In the genomic region with DNA sequence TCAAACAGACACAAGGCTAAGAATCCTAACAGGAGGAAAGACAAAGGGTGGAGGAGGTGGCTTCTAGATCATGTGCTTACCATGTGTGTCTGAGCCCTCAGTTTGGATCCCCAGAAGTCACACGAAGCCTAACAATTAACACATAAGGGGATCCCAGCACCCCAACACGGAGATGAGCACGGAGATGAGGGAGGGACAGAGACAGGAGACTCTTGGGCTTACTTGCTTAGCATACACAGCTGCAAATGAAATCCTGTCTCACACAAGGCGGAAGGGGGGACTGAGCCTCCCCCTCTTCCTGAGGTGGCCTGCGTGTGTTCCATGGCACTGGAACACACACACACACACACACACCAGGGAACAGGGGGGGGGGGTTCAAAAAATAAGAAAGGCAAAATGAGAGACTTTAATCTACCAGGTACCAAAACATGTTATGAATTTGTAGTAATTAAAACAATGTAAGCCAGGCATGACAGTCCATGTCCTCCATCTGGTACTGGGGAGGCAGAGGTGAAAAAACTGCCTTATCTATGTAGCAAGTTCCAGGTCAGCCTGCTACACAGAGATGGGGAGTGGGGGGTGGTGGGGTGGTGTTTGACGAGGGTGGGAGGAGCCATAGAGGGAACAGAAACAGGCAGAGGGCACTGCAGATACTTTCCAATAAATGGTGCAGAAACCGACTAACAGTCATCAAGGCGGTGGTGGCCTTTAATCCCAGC, we compare ENCODE assay signal across 12 mouse cellular contexts. TPM values are rescaled to one million over a fixed set of nuclear protein-coding genes. Genes with fewer than 3 reads are reported as not detected.
DNase-seq lines count a peak whose midpoint lies in the region; ATAC-seq and TF ChIP-seq lines count a peak whose summit lies in the region.
"Had no signal": no experiment of that assay in that cellular context is flagged by ENCODE, and none has a peak within 500 bp of the region (broad histone marks: within the 10 kb centered on the region; RNA-seq: fewer than 3 reads in every experiment).

No protein-coding gene starts in this region.

- TF ChIP-seq EP300 in liver, postnatal 0 days (IDR thresholded peaks at IDR 0.05; ENCODE audit: low read depth): no peak

- no peak overlapping the region for H3K9ac ChIP-seq in midbrain, embryonic 11.5 days (ENCODE audit: low read length)
- H3K9ac ChIP-seq in liver, postnatal 0 days (replicated peaks): peak overlapping the region; percentile 50; the same call in 1 of the 2 replicates
- H3K9ac ChIP-seq: embryonic facial prominence, embryonic 13.5 days; hindbrain, embryonic 13.5 days had no signal

- no peak for ATAC-seq in midbrain, embryonic 11.5 days (ENCODE audit: low FRiP score)
- peak; percentile 44; the same call in 1 of the 2 replicates for ATAC-seq in erythroblast, adult 5-6 weeks (replicated peaks; ENCODE audit: low FRiP score, poor library complexity, severe bottlenecking)
- ATAC-seq in liver, postnatal 0 days: peak; percentile 73

- no peak overlapping the region for H3K27ac ChIP-seq in midbrain, embryonic 11.5 days (ENCODE audit: low read depth, low read length)
- no peak overlapping the region for H3K27ac ChIP-seq in midbrain, embryonic 10.5 days (replicated peaks)
- H3K27ac ChIP-seq in liver, postnatal 0 days (ENCODE audit: low read depth): peak overlapping the region; percentile 75
- H3K27ac ChIP-seq: embryonic facial prominence, embryonic 13.5 days; hindbrain, embryonic 13.5 days; left cerebral cortex, adult 2 months had no signal

- TF ChIP-seq CTCF in liver, postnatal 0 days (IDR thresholded peaks at IDR 0.05; ENCODE audit: low read depth): no peak

- 59% methylated on average over 8 of the region's 8 CpGs for WGBS in midbrain, embryonic 11.5 days
- 68% methylated on average over 8 of the region's 8 CpGs for WGBS in midbrain, embryonic 10.5 days
- 18% methylated on average over 8 of the region's 8 CpGs for WGBS in liver, postnatal 0 days (ENCODE audit: insufficient replicate concordance)

- H3K4me2 ChIP-seq in midbrain, embryonic 11.5 days: no peak overlapping the region
- H3K4me2 ChIP-seq in liver, postnatal 0 days (ENCODE audit: low read depth, low read length): peak overlapping the region; percentile 38; the same call in 1 of the 2 replicates
- H3K4me2 ChIP-seq: embryonic facial prominence, embryonic 13.5 days; hindbrain, embryonic 13.5 days had no signal

- peak; percentile 88 for DNase-seq in midbrain, embryonic 11.5 days (ENCODE audit: low spot score, missing footprints)
- no peak for DNase-seq in midbrain, embryonic 10.5 days (ENCODE audit: low spot score)
- peak; percentile 65 for DNase-seq in liver, postnatal 0 days
- peak; percentile 63 for DNase-seq in thymus, postnatal 25 days
- DNase-seq in left cerebral cortex, adult 18-20 months (ENCODE audit: low spot score in 2 of 2): no peak
- no peak for DNase-seq in heart, adult 8-10 months (ENCODE audit: low spot score)
- DNase-seq in layer of hippocampus, adult 11-12 months (ENCODE audit: low spot score): no peak

- H3K9me3 ChIP-seq in midbrain, embryonic 11.5 days (ENCODE audit: control insufficient read depth, low read length): no peaks in the 10 kb centered on the region
- no peaks in the 10 kb centered on the region for H3K9me3 ChIP-seq in midbrain, embryonic 10.5 days (replicated peaks)
- no peaks in the 10 kb centered on the region for H3K9me3 ChIP-seq in liver, postnatal 0 days (ENCODE audit: low read length)
- H3K9me3 ChIP-seq: hindbrain, embryonic 13.5 days; megakaryocyte, embryonic 14.5 days had no signal

- H3K27me3 ChIP-seq in midbrain, embryonic 11.5 days (ENCODE audit: control insufficient read depth, insufficient read depth, low read length): no peaks in the 10 kb centered on the region
- H3K27me3 ChIP-seq in midbrain, embryonic 10.5 days (ENCODE audit: low read depth, poor library complexity, severe bottlenecking): no peaks in the 10 kb centered on the region
- H3K27me3 ChIP-seq in liver, postnatal 0 days (ENCODE audit: insufficient read depth, low read length): no peaks in the 10 kb centered on the region
- H3K27me3 ChIP-seq: embryonic facial prominence, embryonic 13.5 days; hindbrain, embryonic 13.5 days; megakaryocyte, embryonic 14.5 days had no signal

- H3K36me3 ChIP-seq in midbrain, embryonic 11.5 days (ENCODE audit: control insufficient read depth, insufficient read depth, low read length): no peaks in the 10 kb centered on the region
- H3K36me3 ChIP-seq in midbrain, embryonic 10.5 days: no peaks in the 10 kb centered on the region
- H3K36me3 ChIP-seq in liver, postnatal 0 days (replicated peaks; ENCODE audit: insufficient read depth, low read length): no peaks in the 10 kb centered on the region
- H3K36me3 ChIP-seq: embryonic facial prominence, embryonic 13.5 days; hindbrain, embryonic 13.5 days had no signal

- no peak overlapping the region for H3K4me3 ChIP-seq in midbrain, embryonic 11.5 days (ENCODE audit: low read depth, low read length)
- H3K4me3 ChIP-seq in midbrain, embryonic 10.5 days: no peak overlapping the region
- H3K4me3 ChIP-seq in liver, postnatal 0 days (ENCODE audit: low read depth, low read length): no peak overlapping the region
- H3K4me3 ChIP-seq: embryonic facial prominence, embryonic 13.5 days; hindbrain, embryonic 13.5 days; left cerebral cortex, adult 2 months; megakaryocyte, embryonic 14.5 days had no signal

- H3K4me1 ChIP-seq in midbrain, embryonic 11.5 days (ENCODE audit: control insufficient read depth, insufficient read depth, low read length): no peaks in the 10 kb centered on the region
- H3K4me1 ChIP-seq in midbrain, embryonic 10.5 days: no peaks in the 10 kb centered on the region
- peaks cover 32% of the 10 kb centered on the region for H3K4me1 ChIP-seq in liver, postnatal 0 days (ENCODE audit: insufficient read depth)
- H3K4me1 ChIP-seq: hindbrain, embryonic 13.5 days had no signal

RNA-seq across cellular contexts. Expression of a gene that starts 14.3 kb away (rescaled TPM):
- 43.1 and 49.7 TPM in 2 replicates for polyA plus RNA-seq in midbrain, embryonic 11.5 days (2014; fragmentation: Nextera tagmentation; extraction: Ambion mirVana)
- 62.3 and 83.0 TPM in 2 replicates for polyA plus RNA-seq in midbrain, embryonic 10.5 days (2016; fragmentation: Nextera tagmentation; extraction: Ambion mirVana)
- 15.0 and 17.1 TPM in 2 replicates for total RNA-seq in erythroblast, adult 5-6 weeks (2015; ENCODE audit: low replicate concordance)
- total RNA-seq in erythroblast, adult 5-6 weeks (2017; ENCODE audit: low replicate concordance): 59.5 and 60.7 TPM in 2 replicates
- 78.8 and 81.4 TPM in 2 replicates for polyA plus RNA-seq in liver, postnatal 0 days (2015; fragmentation: Nextera tagmentation; extraction: Ambion mirVana)
- 100 to 1,000 TPM; 116 to 118 TPM for total RNA-seq in left cerebral cortex, adult 18-20 months (2021)
- 10 to 100 TPM; 22.2 to 31.6 (median 24.1) TPM for total RNA-seq in heart, adult 8-10 months (2022)

RNA-seq across cellular contexts. Expression of a gene that starts 29.7 kb away (rescaled TPM):
- 8.1 and 9.4 TPM in 2 replicates for polyA plus RNA-seq in midbrain, embryonic 11.5 days (2014; fragmentation: Nextera tagmentation; extraction: Ambion mirVana)
- 4.9 and 6.1 TPM in 2 replicates for polyA plus RNA-seq in midbrain, embryonic 10.5 days (2016; fragmentation: Nextera tagmentation; extraction: Ambion mirVana)
- 33.0 and 34.3 TPM in 2 replicates for total RNA-seq in erythroblast, adult 5-6 weeks (2015; ENCODE audit: low replicate concordance)
- 8.1 and 17.6 TPM in 2 replicates for total RNA-seq in erythroblast, adult 5-6 weeks (2017; ENCODE audit: low replicate concordance)
- polyA plus RNA-seq in liver, postnatal 0 days (2015; fragmentation: Nextera tagmentation; extraction: Ambion mirVana): 27.2 and 32.2 TPM in 2 replicates
- 100 to 1,000 TPM; 119 to 130 TPM for total RNA-seq in left cerebral cortex, adult 18-20 months (2021)
- total RNA-seq in heart, adult 8-10 months (2022): 1 to 10 TPM; 1.2 to 3.2 (median 1.5) TPM

RNA-seq across cellular contexts. Expression of a gene that starts 45.2 kb away (rescaled TPM):
- 0.51 and 0.58 TPM in 2 replicates for polyA plus RNA-seq in midbrain, embryonic 11.5 days (2014; fragmentation: Nextera tagmentation; extraction: Ambion mirVana)
- polyA plus RNA-seq in midbrain, embryonic 10.5 days (2016; fragmentation: Nextera tagmentation; extraction: Ambion mirVana): 0.87 and 1.4 TPM in 2 replicates
- total RNA-seq in erythroblast, adult 5-6 weeks (2015; ENCODE audit: low replicate concordance): not detected in 2 replicates
- 0.28 TPM in 1 of 2 replicates, not detected in the other for total RNA-seq in erythroblast, adult 5-6 weeks (2017; ENCODE audit: low replicate concordance)
- 2.0 TPM in 2 replicates for polyA plus RNA-seq in liver, postnatal 0 days (2015; fragmentation: Nextera tagmentation; extraction: Ambion mirVana)
- total RNA-seq in left cerebral cortex, adult 18-20 months (2021): 1 to 10 TPM; 4.3 to 4.6 TPM
- 10 to 100 TPM; 13.0 to 24.6 (median 15.5) TPM for total RNA-seq in heart, adult 8-10 months (2022)

RNA-seq across cellular contexts. Expression of a gene that starts 54.6 kb away (rescaled TPM):
- 25.8 and 28.2 TPM in 2 replicates for polyA plus RNA-seq in midbrain, embryonic 11.5 days (2014; fragmentation: Nextera tagmentation; extraction: Ambion mirVana)
- polyA plus RNA-seq in midbrain, embryonic 10.5 days (2016; fragmentation: Nextera tagmentation; extraction: Ambion mirVana): 24.8 and 28.7 TPM in 2 replicates
- total RNA-seq in erythroblast, adult 5-6 weeks (2015; ENCODE audit: low replicate concordance): 0.84 and 1.7 TPM in 2 replicates
- 2.2 and 2.7 TPM in 2 replicates for total RNA-seq in erythroblast, adult 5-6 weeks (2017; ENCODE audit: low replicate concordance)
- 1.9 and 2.6 TPM in 2 replicates for polyA plus RNA-seq in liver, postnatal 0 days (2015; fragmentation: Nextera tagmentation; extraction: Ambion mirVana)
- 100 to 1,000 TPM; 163 to 215 TPM for total RNA-seq in left cerebral cortex, adult 18-20 months (2021)
- total RNA-seq in heart, adult 8-10 months (2022): 10 to 100 TPM in 3 of 4 experiments, 1 to 10 TPM in 1; 8.1 to 13.4 (median 10.8) TPM

Comparison
In these comparisons a context has a peak if more than half of its experiments do, and no peak if none do; other contexts are left out.
1. DNase-seq: peak in midbrain, embryonic 11.5 days (single experiment), liver, postnatal 0 days (single experiment) and thymus, postnatal 25 days (single experiment); none in midbrain, embryonic 10.5 days (single experiment), left cerebral cortex, adult 18-20 months (0 of 2), heart, adult 8-10 months (single experiment) and layer of hippocampus, adult 11-12 months (single experiment).
2. RNA of a gene that starts 45.2 kb away (total RNA-seq): 13.0 to 24.6 TPM in heart, adult 8-10 months and 4.3 to 4.6 TPM in left cerebral cortex, adult 18-20 months; 0.28 TPM in erythroblast, adult 5-6 weeks; every median in the first group is over 4 times any median in the second.